Mouse (Mus musculus): ENCODE results near the gene Srgap2. TPM values are rescaled to one million over a fixed set of nuclear protein-coding genes. Genes with fewer than 3 reads are reported as not detected.

Gene Srgap2
- total RNA-seq, 2 experiments from 2014 or later = 82.7 to 83.7 TPM

- intact Hi-C loops (cut with DNase I) = no loop called here
Measured at GRCm38 (mm10) chr1:131317625-131318024, 209.5 kb downstream of the Srgap2 start.

GRCm38 (mm10) chr1:131311284-131311683, 215.9 kb downstream of the Srgap2 start:
- DNase-seq (ENCODE audit: low spot score in 2 of 2) = no peak
- intact Hi-C loops (cut with DNase I) = no loop called here

More at GRCm38 (mm10) chr1:131317625-131318024, 209.5 kb downstream of the Srgap2 start:
- no peak for DNase-seq (ENCODE audit: low spot score in 2 of 2)

- DNase-seq (ENCODE audit: low spot score in 2 of 2) = no peak
- intact Hi-C loops (cut with DNase I) = no loop called here
Measured at GRCm38 (mm10) chr1:131310237-131310818, 216.8 kb downstream of the Srgap2 start.

GRCm38 (mm10) chr1:131300750-131301149, 226.4 kb downstream of the Srgap2 start:
- intact Hi-C loops (cut with DNase I) = no loop called here

GRCm38 (mm10) chr1:131299788-131300187, 227.4 kb downstream of the Srgap2 start:
- intact Hi-C loops (cut with DNase I) = no loop called here
- DNase-seq (ENCODE audit: low spot score in 2 of 2) = no peak

More at GRCm38 (mm10) chr1:131300750-131301149, 226.4 kb downstream of the Srgap2 start:
- DNase-seq (ENCODE audit: low spot score in 2 of 2) = no peak

GRCm38 (mm10) chr1:131299240-131299639, 227.9 kb downstream of the Srgap2 start:
- DNase-seq (ENCODE audit: low spot score in 2 of 2) = no peak
- intact Hi-C loops (cut with DNase I) = no loop called here

- no peak for DNase-seq (ENCODE audit: low spot score in 2 of 2)
- intact Hi-C loops (cut with DNase I) = no loop called here
Measured at GRCm38 (mm10) chr1:131298171-131298570, 229.0 kb downstream of the Srgap2 start.

GRCm38 (mm10) chr1:131296726-131297125, 230.4 kb downstream of the Srgap2 start:
- DNase-seq (ENCODE audit: low spot score in 2 of 2) = no peak
- intact Hi-C loops (cut with DNase I) = no loop called here

- intact Hi-C loops (cut with DNase I) = no loop called here
- no peak for DNase-seq (ENCODE audit: low spot score in 2 of 2)
Measured at GRCm38 (mm10) chr1:131295200-131295599, 232.0 kb downstream of the Srgap2 start.

GRCm38 (mm10) chr1:131293922-131294250, 233.3 kb downstream of the Srgap2 start:
- DNase-seq (ENCODE audit: low spot score in 2 of 2) = peak in 1 of 2 experiments; percentile 85
- intact Hi-C loops (cut with DNase I) = loop anchor here (5.0 kb wide), 1 partner anchor 233 kb away; the partner anchor contains the start of genes Fam72a and Srgap2

- intact Hi-C loops (cut with DNase I) = loop anchor here (5.0 kb wide), 1 partner anchor 234 kb away; the partner anchor contains the start of genes Fam72a and Srgap2
- no peak for DNase-seq (ENCODE audit: low spot score in 2 of 2)
Measured at GRCm38 (mm10) chr1:131293221-131293921, 233.8 kb downstream of the Srgap2 start.

GRCm38 (mm10) chr1:131290648-131291047, 236.5 kb downstream of the Srgap2 start:
- peak; percentile 66 to 77 for DNase-seq (ENCODE audit: low spot score in 2 of 2)
- intact Hi-C loops (cut with DNase I) = loop anchor here (2.0 to 5.0 kb wide), 2 partner anchors 237 to 264 kb away; partner anchors contain the start of genes Fam72a and Srgap2

- intact Hi-C loops (cut with DNase I) = no loop called here
- DNase-seq (ENCODE audit: low spot score in 2 of 2) = no peak
Measured at GRCm38 (mm10) chr1:131288938-131289337, 238.2 kb downstream of the Srgap2 start.

- DNase-seq (ENCODE audit: low spot score in 2 of 2) = no peak
- intact Hi-C loops (cut with DNase I) = no loop called here
Measured at GRCm38 (mm10) chr1:131287267-131287666, 239.9 kb downstream of the Srgap2 start.

- DNase-seq (ENCODE audit: low spot score in 2 of 2) = no peak
- intact Hi-C loops (cut with DNase I) = no loop called here
Measured at GRCm38 (mm10) chr1:131286803-131287202, 240.3 kb downstream of the Srgap2 start.

- intact Hi-C loops (cut with DNase I) = no loop called here
- DNase-seq (ENCODE audit: low spot score in 2 of 2) = no peak
Measured at GRCm38 (mm10) chr1:131284616-131285015, 242.5 kb downstream of the Srgap2 start.

- intact Hi-C loops (cut with DNase I) = no loop called here
- DNase-seq (ENCODE audit: low spot score in 2 of 2) = no peak
Measured at GRCm38 (mm10) chr1:131284167-131284566, 243.0 kb downstream of the Srgap2 start.

- no peak for DNase-seq (ENCODE audit: low spot score in 2 of 2)
- intact Hi-C loops (cut with DNase I) = no loop called here
Measured at GRCm38 (mm10) chr1:131281731-131282130, 245.4 kb downstream of the Srgap2 start.

GRCm38 (mm10) chr1:131280280-131280679, 246.9 kb downstream of the Srgap2 start:
- intact Hi-C loops (cut with DNase I) = no loop called here
- DNase-seq (ENCODE audit: low spot score in 2 of 2) = no peak

GRCm38 (mm10) chr1:131279456-131279776, 247.7 kb downstream of the Srgap2 start, which contains the start of gene Ikbke:
Gene Ikbke (minus strand): TSS chr1:131279606.
- intact Hi-C loops (cut with DNase I) = no loop called here
- no peak for DNase-seq (ENCODE audit: low spot score in 2 of 2)
